Mouse (Mus musculus): Measurements from ENCODE around the gene Inpp5d. TPM values are rescaled to one million over a fixed set of nuclear protein-coding genes. Genes with fewer than 3 reads are reported as not detected.

Inpp5d gene
- polyA plus RNA-seq, 1 experiment: 5.2 TPM

GRCm38 (mm10) chr1:87730271-87730670 lies 110.2 kb downstream of the Inpp5d start:
- no peak overlapping the region for H3K27ac ChIP-seq (replicated peaks; ENCODE audit: low read depth, low read length)
- H3K4me3 ChIP-seq (ENCODE audit: insufficient read depth, low read depth, low read length): no peak overlapping the region
- no peaks in the 10 kb centered on the region for H3K4me1 ChIP-seq (ENCODE audit: control insufficient read depth, insufficient read depth, insufficient read length, low read length)

- peak overlapping the region; percentile 28; the same call in 1 of the 2 replicates for H3K27ac ChIP-seq (replicated peaks; ENCODE audit: low read depth, low read length)
- no peak overlapping the region for H3K4me3 ChIP-seq (ENCODE audit: insufficient read depth, low read depth, low read length)
- no peaks in the 10 kb centered on the region for H3K4me1 ChIP-seq (ENCODE audit: control insufficient read depth, insufficient read depth, insufficient read length, low read length)
Measured at GRCm38 (mm10) chr1:87733212-87733611, 113.1 kb downstream of the Inpp5d start.

GRCm38 (mm10) chr1:87734153-87734552 lies 114.0 kb downstream of the Inpp5d start:
- H3K27ac ChIP-seq (replicated peaks; ENCODE audit: low read depth, low read length): no peak overlapping the region
- no peak overlapping the region for H3K4me3 ChIP-seq (ENCODE audit: insufficient read depth, low read depth, low read length)
- no peaks in the 10 kb centered on the region for H3K4me1 ChIP-seq (ENCODE audit: control insufficient read depth, insufficient read depth, insufficient read length, low read length)

GRCm38 (mm10) chr1:87740584-87741290 lies 120.6 kb downstream of the Inpp5d start:
- no peak overlapping the region for H3K4me3 ChIP-seq (ENCODE audit: insufficient read depth, low read depth, low read length)
- H3K27ac ChIP-seq (replicated peaks; ENCODE audit: low read depth, low read length): no peak overlapping the region
- H3K4me1 ChIP-seq (ENCODE audit: control insufficient read depth, insufficient read depth, insufficient read length, low read length): no peaks in the 10 kb centered on the region

- H3K4me3 ChIP-seq (ENCODE audit: insufficient read depth, low read depth, low read length): no peak overlapping the region
- H3K4me1 ChIP-seq (ENCODE audit: control insufficient read depth, insufficient read depth, insufficient read length, low read length): no peaks in the 10 kb centered on the region
- H3K27ac ChIP-seq (replicated peaks; ENCODE audit: low read depth, low read length): no peak overlapping the region
Measured at GRCm38 (mm10) chr1:87749360-87749973, 129.4 kb downstream of the Inpp5d start.

GRCm38 (mm10) chr1:87755641-87756470 lies 135.7 kb downstream of the Inpp5d start, which contains the start of gene Atg16l1:
Gene Atg16l1 (plus strand): TSS chr1:87755870.
- peaks cover 9% of the 10 kb centered on the region; the same call in 1 of the 2 replicates for H3K4me1 ChIP-seq (ENCODE audit: control insufficient read depth, insufficient read depth, insufficient read length, low read length)

GRCm38 (mm10) chr1:87763821-87764220 lies 143.7 kb downstream of the Inpp5d start:
- Histone ChIP-seq H3K4me3 (ENCODE audit: insufficient read depth, low read depth, low read length) (no peak overlapping the region), H3K27ac (replicated peaks; ENCODE audit: low read depth, low read length) (no peak overlapping the region), H3K4me1 (ENCODE audit: control insufficient read depth, insufficient read depth, insufficient read length, low read length) (no peaks in the 10 kb centered on the region)

More at GRCm38 (mm10) chr1:87755641-87756470, 135.7 kb downstream of the Inpp5d start, which contains the start of gene Atg16l1:
- peak within 1 kb of the TSS; percentile 73 for H3K27ac ChIP-seq (replicated peaks; ENCODE audit: low read depth, low read length)
- peak within 1 kb of the TSS; percentile 94 for H3K4me3 ChIP-seq (ENCODE audit: insufficient read depth, low read depth, low read length)

GRCm38 (mm10) chr1:87765741-87766140 lies 145.6 kb downstream of the Inpp5d start:
- Histone ChIP-seq H3K4me3 (ENCODE audit: insufficient read depth, low read depth, low read length) (no peak overlapping the region), H3K4me1 (ENCODE audit: control insufficient read depth, insufficient read depth, insufficient read length, low read length) (no peaks in the 10 kb centered on the region), H3K27ac (replicated peaks; ENCODE audit: low read depth, low read length) (no peak overlapping the region)

GRCm38 (mm10) chr1:87766233-87766632 lies 146.1 kb downstream of the Inpp5d start:
- Histone ChIP-seq H3K4me3 (ENCODE audit: insufficient read depth, low read depth, low read length) (no peak overlapping the region), H3K27ac (replicated peaks; ENCODE audit: low read depth, low read length) (no peak overlapping the region), H3K4me1 (ENCODE audit: control insufficient read depth, insufficient read depth, insufficient read length, low read length) (no peaks in the 10 kb centered on the region)

GRCm38 (mm10) chr1:87769263-87769662 lies 149.2 kb downstream of the Inpp5d start:
- Histone ChIP-seq H3K27ac (replicated peaks; ENCODE audit: low read depth, low read length) (no peak overlapping the region), H3K4me3 (ENCODE audit: insufficient read depth, low read depth, low read length) (no peak overlapping the region), H3K4me1 (ENCODE audit: control insufficient read depth, insufficient read depth, insufficient read length, low read length) (no peaks in the 10 kb centered on the region)

Other genes with a start within 250 kb of the Inpp5d start
- not detected in 2 replicates for gene Kcnj13, start 225.6 kb upstream of the Inpp5d start, polyA plus RNA-seq (2012; ENCODE audit: insufficient read depth, insufficient read length, missing spikeins)
- not detected in 2 replicates for gene Snorc, start 150.0 kb upstream of the Inpp5d start, polyA plus RNA-seq (2012; ENCODE audit: insufficient read depth, insufficient read length, missing spikeins)
- 0.67 and 0.71 TPM in 2 replicates for gene Neu2, start 110.4 kb upstream of the Inpp5d start, polyA plus RNA-seq (2012; ENCODE audit: insufficient read depth, insufficient read length, missing spikeins)
- 0.55 and 0.83 TPM in 2 replicates for gene Ngef, start 46.4 kb upstream of the Inpp5d start, polyA plus RNA-seq (2012; ENCODE audit: insufficient read depth, insufficient read length, missing spikeins)
- gene Atg16l1, start 135.6 kb downstream of the Inpp5d start, polyA plus RNA-seq (2012; ENCODE audit: insufficient read depth, insufficient read length, missing spikeins): 17.4 and 18.2 TPM in 2 replicates
- gene Sag, start 183.4 kb downstream of the Inpp5d start, polyA plus RNA-seq (2012; ENCODE audit: insufficient read depth, insufficient read length, missing spikeins): 0.59 and 1.4 TPM in 2 replicates
- gene Dgkd, start 233.0 kb downstream of the Inpp5d start, polyA plus RNA-seq (2012; ENCODE audit: insufficient read depth, insufficient read length, missing spikeins): 59.1 and 61.6 TPM in 2 replicates